Mouse (Mus musculus) testis, adult 2 months (tissue): ENCODE results near the gene Rbm12.

Experiments
- CTCF ChIP-seq: fragments of 200-500 bp; IDR thresholded peaks from 2 replicates; pipeline ENCODE4 v1.5.1; 2012; ENCODE audit warnings: low read depth, mild to moderate bottlenecking, inconsistent platforms, low read length, moderate library complexity; ENCODE audit not compliant: control insufficient read depth, insufficient read depth, insufficient replicate concordance
- POLR2A ChIP-seq: fragments of 200-500 bp; IDR thresholded peaks from 2 replicates; pipeline ENCODE4 v1.6.1; 2012; ENCODE audit warnings: low read depth, mild to moderate bottlenecking, inconsistent platforms, low read length, moderate library complexity; ENCODE audit not compliant: control insufficient read depth

- no peak for TF ChIP-seq CTCF
- no peak for TF ChIP-seq POLR2A
Observed at GRCm38 (mm10) chr2:156079674-156080073, 32.1 kb downstream of the Rbm12 start.
